Mouse (Mus musculus) liver, embryonic 14.5 days (tissue): ENCODE data around the gene Ace3.

Experiments used
- CTCF ChIP-seq: IDR thresholded peaks from 2 replicates; pipeline ENCODE4 v1.5.1; 2016; ENCODE audit warnings: antibody characterized with exemption, low read depth, control low read depth
- EP300 ChIP-seq: IDR thresholded peaks from 2 replicates; pipeline ENCODE4 v1.6.1; 2016; ENCODE audit warnings: antibody characterized with exemption, low read depth

GRCm38 (mm10) chr11:106045780-106046179, 51.3 kb downstream of the Ace3 start:
- TF ChIP-seq CTCF (no peak), EP300 (no peak)
